Mouse (Mus musculus) adrenal gland, postnatal 36 days (tissue): ENCODE results near the gene Myo9b. TPM values are rescaled to one million over a fixed set of nuclear protein-coding genes. Genes with fewer than 3 reads are reported as not detected.
"Not testable (repeated sequence)": the region's sequence is repeated elsewhere in the genome, so short reads cannot be mapped to it uniquely, and the experiment has no call there.

Experiments
- DNase-seq, 2 experiments: peaks; one replicate each; pipeline ENCODE4 v3.0.0; 2021; ENCODE audit warnings: mixed read lengths in 1 of 2
- total RNA-seq, 2 experiments: library from RNA; stranded (reverse); gene quantifications; 2 replicates each; pipeline ENCODE4 v1.2.3; 2021

Myo9b gene
- total RNA-seq, 2 experiments from 2014 or later = 32.0 to 41.0 TPM

DNA sequence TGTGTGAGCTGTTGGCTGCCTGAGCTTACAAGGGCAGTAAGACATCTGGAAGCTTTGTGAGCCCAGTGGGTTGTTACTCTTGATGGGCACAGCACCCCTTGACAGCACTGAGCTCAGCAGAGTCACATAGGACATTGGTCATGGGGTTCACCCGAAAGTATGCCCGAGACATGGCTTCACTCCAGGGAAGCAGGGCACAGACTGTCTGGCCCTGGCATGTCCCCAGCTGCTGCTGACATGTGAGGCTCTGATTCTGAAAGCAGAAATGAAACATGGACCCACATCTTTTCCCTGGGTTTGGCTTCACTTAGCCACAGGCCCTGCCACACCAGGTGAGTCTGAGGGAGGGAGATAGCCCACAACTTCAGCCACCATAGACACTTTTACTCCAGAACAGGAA lies 24.3 kb downstream of the Myo9b start:
- no peak for DNase-seq

DNA sequence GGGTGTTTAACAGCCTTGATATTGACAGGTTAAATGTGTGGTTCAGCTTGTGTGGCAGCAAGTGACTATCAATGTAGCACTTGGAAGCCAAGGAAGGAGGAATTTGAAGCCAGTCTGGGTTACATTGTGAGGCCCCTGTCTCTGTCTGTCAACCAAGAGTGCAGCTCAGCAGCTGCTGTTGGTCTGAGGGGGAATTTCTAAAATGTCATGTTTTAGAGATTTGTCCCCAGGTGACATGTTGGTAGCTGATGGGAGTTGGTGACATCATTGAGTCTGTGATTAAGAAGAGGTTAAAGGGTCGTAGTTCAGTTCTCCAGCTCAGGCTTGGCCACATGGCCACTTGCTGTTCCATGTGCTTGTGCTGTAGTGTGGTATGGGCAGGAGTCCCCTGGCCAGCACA lies 24.9 kb downstream of the Myo9b start:
- DNase-seq = no peak

DNA sequence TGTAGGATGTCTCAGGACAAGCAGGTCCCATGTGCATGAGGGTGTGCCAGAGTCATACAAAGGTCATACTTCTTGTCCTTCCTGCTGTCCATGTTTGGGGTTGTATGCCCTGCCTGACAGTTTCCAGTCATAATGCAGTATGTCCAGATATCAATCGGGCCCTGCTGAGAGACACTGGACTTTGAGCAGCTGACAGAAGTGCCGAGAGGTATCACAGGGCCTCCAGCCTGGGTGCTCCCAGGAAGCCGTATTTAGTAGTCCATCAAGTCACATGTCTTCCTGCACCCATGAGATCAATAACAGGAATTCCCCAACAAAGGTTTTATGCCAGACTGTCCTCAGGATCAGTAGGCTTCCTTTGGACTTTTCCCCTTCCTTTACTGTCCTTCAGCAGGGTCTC lies 27.2 kb downstream of the Myo9b start:
- DNase-seq = no peak

DNA sequence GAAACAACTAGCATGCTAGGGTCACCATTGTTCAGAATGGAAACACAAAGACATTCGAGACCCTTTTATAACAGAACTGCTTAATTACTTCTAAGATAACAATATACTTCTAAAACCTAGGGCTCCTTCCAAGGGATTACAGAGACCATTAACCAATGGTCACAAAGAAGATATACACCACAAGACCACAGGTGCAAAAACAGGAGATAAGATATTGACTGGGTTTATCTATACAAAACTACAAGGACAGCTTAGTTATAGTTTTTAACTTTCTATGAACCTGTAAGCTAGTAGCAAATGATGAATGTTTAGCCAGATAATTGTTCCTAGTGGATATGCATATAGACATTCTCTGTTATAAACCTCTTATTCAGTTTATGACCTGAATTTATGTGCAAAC lies 30.3 kb downstream of the Myo9b start:
- DNase-seq = no peak

DNA sequence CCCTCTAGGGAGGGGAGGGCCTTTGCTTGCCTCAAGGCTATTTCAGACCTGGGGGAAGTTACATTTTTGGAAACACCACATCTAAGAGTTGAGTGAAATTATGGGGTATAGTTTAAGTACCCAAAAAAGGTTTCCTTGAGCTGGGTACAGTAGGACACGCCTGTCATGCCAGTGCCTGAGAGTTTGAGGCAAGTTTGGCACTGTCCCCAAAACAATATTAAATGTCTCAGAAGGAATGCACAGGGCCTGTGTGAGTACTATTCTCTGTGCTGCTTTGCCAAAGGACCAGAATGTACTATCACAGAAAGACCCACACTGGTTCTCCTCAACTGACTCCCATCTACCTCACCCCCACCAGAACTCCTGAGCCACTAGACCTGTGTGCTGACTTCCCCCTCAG lies 31.1 kb downstream of the Myo9b start:
- DNase-seq = no peak

- DNase-seq = no peak
Observed at GRCm38 (mm10) chr8:71305988-71306387, 33.5 kb downstream of the Myo9b start.

- DNase-seq = no peak
Observed at GRCm38 (mm10) chr8:71307371-71307770, 34.9 kb downstream of the Myo9b start.

- no peak for DNase-seq
Observed at GRCm38 (mm10) chr8:71307913-71308312, 35.4 kb downstream of the Myo9b start.

DNA sequence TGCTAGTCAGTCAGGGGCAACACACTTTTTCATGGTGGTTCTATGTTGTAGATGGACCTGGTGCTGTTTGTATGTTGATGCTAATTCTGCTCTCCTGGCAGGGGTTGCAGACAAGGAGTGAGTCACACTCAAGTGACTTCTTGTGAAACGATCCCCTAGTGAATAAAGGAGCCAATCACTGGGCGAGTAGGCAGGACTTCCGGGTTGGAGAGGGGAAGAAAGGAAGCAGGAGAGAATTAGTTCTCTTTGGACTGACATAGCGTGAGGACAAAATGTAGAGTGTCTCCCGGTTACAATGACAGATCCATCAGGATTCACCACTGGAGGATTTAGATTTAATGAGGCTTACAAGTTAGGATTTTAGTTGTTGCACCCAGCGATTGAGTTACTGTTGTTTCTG lies 37.9 kb downstream of the Myo9b start:
- peak; percentile 48 to 51 for DNase-seq

- peak; percentile 73 for DNase-seq
Observed at GRCm38 (mm10) chr8:71312700-71313099, 40.2 kb downstream of the Myo9b start.

DNA sequence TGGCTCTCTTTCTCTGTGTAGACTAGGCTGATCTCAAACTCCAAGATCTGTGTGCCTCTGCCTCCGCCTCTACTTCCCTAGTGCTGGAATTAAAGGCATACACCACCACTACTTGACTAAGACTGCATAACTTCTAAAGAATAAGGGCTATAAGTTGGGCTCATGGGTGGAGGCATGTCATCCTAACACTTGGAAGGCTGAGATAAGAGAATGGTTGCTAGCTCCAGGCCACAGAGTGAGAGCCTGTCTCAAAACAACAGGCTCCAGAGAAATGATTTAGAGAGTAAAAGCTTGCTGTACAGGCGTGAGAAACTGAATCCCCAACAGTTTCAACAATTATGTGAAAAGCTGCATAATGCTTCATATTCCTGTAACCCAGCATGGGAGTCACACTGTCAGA lies 41.4 kb downstream of the Myo9b start:
- DNase-seq = no peak

DNA sequence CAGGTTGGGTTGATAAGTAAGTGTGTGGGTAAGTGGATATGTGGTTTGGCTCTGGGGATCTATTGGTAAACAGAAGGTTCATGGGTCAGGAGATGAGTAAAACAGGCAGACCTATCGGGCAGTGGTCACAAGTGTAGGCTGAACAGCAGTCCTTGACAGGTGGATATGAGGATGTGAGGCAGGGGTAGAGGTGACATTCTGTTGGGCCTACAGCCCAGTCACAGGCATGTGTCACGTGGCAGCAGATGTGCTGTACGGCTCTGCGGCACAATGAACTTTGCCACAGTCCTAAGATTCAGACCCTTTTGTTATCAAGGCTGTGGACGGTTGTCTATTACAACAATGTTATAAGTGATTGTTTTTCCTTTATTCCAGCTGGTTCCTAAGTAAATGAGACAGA lies 43.5 kb downstream of the Myo9b start:
- DNase-seq = no peak

DNA sequence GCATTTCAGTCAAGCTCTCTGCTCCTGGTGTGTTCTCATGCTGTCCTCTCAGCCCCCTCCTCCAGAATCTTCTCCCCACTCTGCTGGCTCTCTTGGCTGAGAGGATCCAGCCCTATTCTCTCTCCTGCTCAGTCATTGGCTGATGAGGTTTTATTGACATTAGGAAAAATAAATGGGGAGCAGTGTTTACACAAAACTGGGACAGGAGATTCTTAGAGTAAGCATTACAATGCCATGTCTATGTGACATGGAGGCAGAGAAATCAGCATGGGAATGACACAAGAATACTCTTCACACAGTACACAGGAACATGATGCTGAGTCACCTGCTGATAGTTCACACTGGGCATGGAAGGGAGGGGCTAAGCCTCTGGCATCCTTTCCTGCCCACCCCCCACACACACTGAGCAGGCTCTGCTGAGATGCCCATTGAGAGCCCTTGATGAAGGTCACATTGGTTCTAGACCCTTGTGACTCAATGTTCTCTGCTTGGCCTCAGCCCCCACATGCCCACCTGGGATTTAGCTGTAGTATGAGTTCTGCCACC lies 44.0 kb downstream of the Myo9b start:
- no peak for DNase-seq

- not testable (repeated sequence) for DNase-seq
Observed at GRCm38 (mm10) chr8:71318610-71319009, 46.1 kb downstream of the Myo9b start.

- not testable (repeated sequence) for DNase-seq
Observed at GRCm38 (mm10) chr8:71319760-71320159, 47.2 kb downstream of the Myo9b start.

- no peak for DNase-seq
Observed at GRCm38 (mm10) chr8:71322939-71323338, 50.4 kb downstream of the Myo9b start.

GRCm38 (mm10) chr8:71324848-71325247 lies 52.3 kb downstream of the Myo9b start:
- peak; percentile 25 to 35 for DNase-seq

- DNase-seq = not testable (repeated sequence)
Observed at GRCm38 (mm10) chr8:71337834-71338233, 65.3 kb downstream of the Myo9b start.

GRCm38 (mm10) chr8:71340625-71341024 lies 68.1 kb downstream of the Myo9b start:
- DNase-seq = peak; percentile 43 to 46

DNA sequence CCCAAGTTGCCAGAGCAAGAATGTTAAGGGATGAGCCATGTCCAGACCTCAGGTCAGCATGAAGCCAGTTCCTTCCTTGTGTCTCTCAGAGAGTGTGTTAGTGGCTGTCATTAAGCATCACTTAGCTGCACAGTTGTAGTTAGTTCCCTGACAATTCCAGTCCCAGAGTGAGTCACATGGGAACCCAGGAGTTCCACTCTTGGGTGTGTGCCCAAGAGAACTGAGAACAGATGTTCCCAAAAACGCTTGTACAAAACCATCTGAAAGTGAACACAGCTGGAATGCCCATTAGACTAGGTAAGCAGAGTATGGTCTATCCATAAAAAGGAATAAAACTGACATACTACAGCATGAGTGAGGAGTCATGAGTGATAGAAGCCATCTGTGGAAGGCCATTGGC lies 74.1 kb downstream of the Myo9b start:
- no peak for DNase-seq

- no peak for DNase-seq
Observed at GRCm38 (mm10) chr8:71351117-71351516, 78.6 kb downstream of the Myo9b start.

GRCm38 (mm10) chr8:71351520-71351919 lies 79.0 kb downstream of the Myo9b start:
- DNase-seq = no peak

DNA sequence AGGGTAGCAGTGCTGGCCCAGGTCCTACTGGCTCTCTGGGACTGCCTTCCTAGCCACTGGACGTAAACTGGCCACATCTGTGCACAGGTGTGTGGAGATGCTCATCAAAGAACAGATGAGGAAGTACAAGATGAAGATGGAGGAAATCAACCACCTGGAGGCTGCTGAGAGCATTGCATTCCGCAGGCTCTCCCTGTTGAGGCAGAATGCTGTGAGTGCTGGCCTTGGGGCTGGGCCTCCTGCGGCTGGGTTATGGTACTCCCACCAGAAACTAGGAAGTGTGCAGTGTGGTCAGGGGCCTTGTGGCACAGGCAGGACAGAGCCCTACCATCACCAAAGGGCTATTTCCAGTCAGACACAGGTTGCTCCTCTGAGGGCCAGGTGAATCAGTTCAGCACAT lies 85.5 kb downstream of the Myo9b start:
- no peak for DNase-seq

DNA sequence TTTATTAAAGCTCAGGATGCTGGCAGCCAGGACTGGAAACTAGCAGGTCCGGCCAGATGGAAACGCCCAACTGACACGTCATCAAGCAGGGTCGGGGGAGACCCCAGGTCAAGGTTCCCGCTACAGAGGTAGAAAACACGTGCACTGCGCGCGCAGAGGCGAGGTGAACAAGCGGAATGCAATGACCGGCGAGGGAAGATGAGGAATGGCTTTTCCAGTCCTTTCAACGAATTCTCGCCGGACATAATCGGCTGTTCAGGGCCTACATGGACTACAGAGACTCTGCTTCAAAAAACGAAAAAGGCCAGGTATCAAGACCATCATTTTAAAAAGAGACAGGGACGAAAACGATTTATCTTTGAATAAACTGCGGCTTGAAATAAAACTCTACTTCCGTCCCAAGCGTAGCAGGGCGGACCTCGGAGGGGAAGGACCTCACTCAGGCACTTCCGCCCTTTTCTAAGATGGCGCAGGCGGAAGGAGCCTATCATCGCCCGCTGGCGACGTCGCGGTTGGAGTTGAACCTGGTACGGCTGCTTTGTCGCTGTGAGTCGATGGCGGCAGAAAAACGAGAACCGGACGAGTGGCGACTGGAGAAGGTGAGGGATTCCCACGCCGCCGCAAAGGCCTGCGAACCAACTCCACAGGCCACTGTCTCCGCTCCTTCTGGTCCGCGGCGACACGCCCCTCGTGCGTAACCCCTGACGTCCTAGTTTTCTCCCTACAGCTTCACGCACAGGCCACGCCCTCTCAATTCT lies 94.4 kb downstream of the Myo9b start, which contains the start of gene Use1:
TSS of gene Use1 (plus strand) at position 78 of the 758 bp plus-strand sequence.
- DNase-seq = peak; percentile 94 to 96
